Mouse (Mus musculus) kidney, adult 11 months (tissue): ENCODE measurements around the gene Ccdc85a.
A peak's percentile ranks its signal among the peaks of the same experiment; 100 is the strongest.

Experiments
- DNase-seq: peaks from one replicate; pipeline ENCODE4 v3.0.0; 2022

Gene Ccdc85a

GRCm38 (mm10) chr11:28583911-28584434 lies at the start of gene Ccdc85a:
Gene Ccdc85a (minus strand): TSS chr11:28584324.
- DNase-seq = peak; percentile 61

GRCm38 (mm10) chr11:28633571-28634125 lies 49.5 kb upstream of the Ccdc85a start:
- DNase-seq = no peak

GRCm38 (mm10) chr11:28633093-28633492 lies 49.0 kb upstream of the Ccdc85a start:
- no peak for DNase-seq

- no peak for DNase-seq
These were observed 46.6 kb upstream of the Ccdc85a start for GRCm38 (mm10) chr11:28630771-28631170.

GRCm38 (mm10) chr11:28610781-28611491 lies 26.8 kb upstream of the Ccdc85a start:
- DNase-seq = no peak

- no peak for DNase-seq
These were observed 800 bp downstream of the Ccdc85a start for GRCm38 (mm10) chr11:28583138-28583910.

GRCm38 (mm10) chr11:28582218-28582617 lies 1.9 kb downstream of the Ccdc85a start:
- DNase-seq = peak; percentile 15

- no peak for DNase-seq
These were observed 11.7 kb downstream of the Ccdc85a start for GRCm38 (mm10) chr11:28572423-28572822.

- DNase-seq = no peak
These were observed 27.7 kb downstream of the Ccdc85a start for GRCm38 (mm10) chr11:28556420-28556819.

- no peak for DNase-seq
These were observed 40.7 kb downstream of the Ccdc85a start for GRCm38 (mm10) chr11:28543429-28543828.

- no peak for DNase-seq
These were observed 42.8 kb downstream of the Ccdc85a start for GRCm38 (mm10) chr11:28541307-28541706.

GRCm38 (mm10) chr11:28533286-28533685 lies 50.8 kb downstream of the Ccdc85a start:
- no peak for DNase-seq

- DNase-seq = no peak
These were observed 82.9 kb downstream of the Ccdc85a start for GRCm38 (mm10) chr11:28501190-28501589.

GRCm38 (mm10) chr11:28497034-28497433 lies 87.1 kb downstream of the Ccdc85a start:
- no peak for DNase-seq

GRCm38 (mm10) chr11:28493362-28493761 lies 90.8 kb downstream of the Ccdc85a start:
- DNase-seq = no peak

- no peak for DNase-seq
These were observed 92.8 kb downstream of the Ccdc85a start for GRCm38 (mm10) chr11:28491330-28491729.

- no peak for DNase-seq
These were observed 99.9 kb downstream of the Ccdc85a start for GRCm38 (mm10) chr11:28484083-28484729.

GRCm38 (mm10) chr11:28477088-28477487 lies 107.0 kb downstream of the Ccdc85a start:
- no peak for DNase-seq

- no peak for DNase-seq
These were observed 118.4 kb downstream of the Ccdc85a start for GRCm38 (mm10) chr11:28465726-28466125.

- DNase-seq = no peak
These were observed 119.2 kb downstream of the Ccdc85a start for GRCm38 (mm10) chr11:28464926-28465325.

- no peak for DNase-seq
These were observed 125.0 kb downstream of the Ccdc85a start for GRCm38 (mm10) chr11:28459165-28459564.

- DNase-seq = no peak
These were observed 144.2 kb downstream of the Ccdc85a start for GRCm38 (mm10) chr11:28439877-28440276.
